Mouse (Mus musculus) cerebellum, adult (tissue): ENCODE measurements around the gene Gsap.
"Not testable (repeated sequence)": the region's sequence is repeated elsewhere in the genome, so short reads cannot be mapped to it uniquely, and the experiment has no call there.

Experiments used
- ATAC-seq: cut with Nextera tagmentation; 2 replicates; pipeline ENCODE4 v1.9.2; 2017; ENCODE audit warnings: mild to moderate bottlenecking, moderate library complexity, mixed read lengths; ENCODE audit not compliant: insufficient number of reproducible peaks, low FRiP score, low TSS enrichment

Gsap gene

DNA sequence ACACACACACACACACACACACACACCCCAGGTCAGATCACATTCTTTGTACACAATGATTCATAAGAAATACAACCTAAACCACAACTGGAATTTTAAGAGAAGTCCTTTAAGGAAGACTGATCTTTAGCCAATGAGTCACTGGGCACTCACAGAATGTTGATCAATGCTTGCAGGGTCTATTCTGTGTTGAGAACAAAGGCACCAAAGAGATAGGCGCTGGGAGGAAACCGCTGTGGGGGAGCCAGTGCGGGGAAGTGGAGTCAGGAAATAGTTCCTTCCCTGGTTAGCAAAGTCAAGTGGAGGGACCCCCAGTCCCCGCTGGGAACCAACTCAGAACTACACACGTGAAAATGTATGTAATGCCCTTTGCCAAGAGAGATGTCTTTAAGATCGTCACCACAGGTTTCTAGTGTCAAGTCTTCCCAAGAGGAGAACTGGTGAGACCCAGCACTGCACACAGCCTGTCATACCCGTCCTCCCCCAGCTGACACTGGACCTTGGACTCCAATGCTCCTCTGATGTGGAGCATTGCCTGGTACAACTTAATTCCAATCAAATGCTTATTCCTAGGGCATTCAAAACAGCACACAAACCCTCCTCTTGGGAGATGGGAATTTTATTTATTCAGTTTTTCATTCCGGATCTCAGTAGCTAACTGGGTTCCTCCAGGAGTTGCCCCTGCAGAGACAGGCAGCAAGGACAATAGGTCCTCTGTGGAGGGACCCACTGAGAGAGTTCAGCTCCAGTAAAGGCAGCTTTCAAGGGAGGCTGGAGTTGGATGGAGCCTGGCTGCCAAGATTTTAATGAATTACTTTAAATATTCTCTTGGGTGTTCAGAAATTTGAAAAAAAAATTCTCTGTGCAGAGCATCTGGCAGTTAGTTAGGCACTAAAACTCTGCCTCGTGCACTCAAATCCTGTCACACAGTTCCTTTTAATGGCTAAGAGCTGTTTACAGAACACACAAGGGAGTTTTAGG lies 10.6 kb upstream of the Gsap start:
- no peak for ATAC-seq

DNA sequence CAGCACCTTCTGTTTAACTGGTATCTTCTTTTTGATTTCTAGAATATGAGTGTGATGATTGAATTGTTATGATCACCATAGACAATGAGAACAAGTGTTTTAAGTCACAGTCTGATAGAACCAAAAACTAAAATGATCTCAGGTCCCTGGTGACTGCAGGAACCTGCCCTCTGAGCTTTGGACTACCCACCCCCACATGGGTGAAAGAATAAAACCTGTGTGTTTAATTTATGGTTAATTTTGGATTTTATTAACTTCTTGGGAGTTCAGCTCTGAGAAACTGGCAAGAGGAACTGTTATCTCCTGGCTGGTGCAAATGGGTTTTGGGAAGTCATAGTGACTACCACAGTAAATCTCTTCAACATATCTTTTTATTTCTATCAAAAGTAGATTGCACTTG lies 6.6 kb upstream of the Gsap start:
- no peak for ATAC-seq

DNA sequence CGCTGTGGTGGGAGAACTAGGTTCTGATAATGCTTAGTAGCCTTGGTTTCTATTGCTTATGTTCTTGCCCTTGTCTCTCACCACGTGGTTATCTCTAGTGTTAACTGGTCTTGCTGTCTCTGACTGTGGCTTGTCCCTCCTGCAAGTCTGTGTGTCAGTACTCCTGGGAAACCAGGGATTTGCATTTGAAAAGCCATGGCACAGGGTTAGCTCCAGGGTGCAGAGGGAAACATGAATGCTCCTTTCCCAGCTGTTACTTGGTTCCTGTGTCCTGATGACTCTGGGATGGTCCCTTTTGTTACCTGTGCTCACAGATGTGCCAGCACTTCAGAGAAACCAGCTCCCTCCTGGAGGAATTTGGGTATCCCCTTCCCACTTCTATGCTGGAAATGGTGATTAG lies 3.0 kb upstream of the Gsap start:
- ATAC-seq, result not testable (repeated sequence)

DNA sequence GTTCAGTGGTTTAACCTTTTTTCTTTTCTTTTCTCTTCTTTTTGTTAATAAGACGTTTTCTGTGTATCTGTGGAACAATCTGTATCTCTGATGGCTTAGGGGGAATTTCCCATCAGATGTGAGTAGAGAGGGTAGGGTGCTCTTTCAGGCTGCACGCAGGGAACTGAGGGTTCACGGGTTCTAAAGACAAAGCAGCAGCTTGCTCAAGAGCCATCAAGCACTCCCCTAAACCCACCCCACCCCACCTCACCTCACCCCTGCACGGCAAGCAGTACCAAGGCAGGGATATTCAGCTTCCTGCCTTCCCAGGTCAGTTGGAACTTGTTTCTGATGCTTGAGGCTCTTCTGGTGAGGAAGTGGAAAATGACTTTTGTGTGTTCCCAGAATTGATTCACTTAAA lies 766 bp downstream of the Gsap start:
- no peak for ATAC-seq

DNA sequence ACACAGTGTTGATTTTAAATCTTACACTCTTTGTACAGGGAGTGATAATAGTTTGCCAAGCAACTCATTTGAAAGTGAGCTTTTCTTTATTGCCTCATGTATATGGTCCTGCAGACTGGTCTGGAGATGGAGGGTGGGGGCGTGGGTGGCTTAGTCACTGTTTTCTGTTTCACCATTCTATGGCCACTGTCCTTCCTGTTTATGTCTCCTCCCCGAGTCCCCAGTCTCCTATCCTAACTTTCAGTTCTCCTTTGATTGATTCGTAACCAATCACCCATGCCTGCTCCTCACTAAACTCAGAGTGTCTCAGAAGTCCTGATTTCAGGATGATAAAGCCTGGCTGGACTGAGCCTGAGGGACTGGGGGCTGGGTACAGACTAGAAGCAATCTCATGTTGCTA lies 2.4 kb downstream of the Gsap start:
- ATAC-seq, result no peak

DNA sequence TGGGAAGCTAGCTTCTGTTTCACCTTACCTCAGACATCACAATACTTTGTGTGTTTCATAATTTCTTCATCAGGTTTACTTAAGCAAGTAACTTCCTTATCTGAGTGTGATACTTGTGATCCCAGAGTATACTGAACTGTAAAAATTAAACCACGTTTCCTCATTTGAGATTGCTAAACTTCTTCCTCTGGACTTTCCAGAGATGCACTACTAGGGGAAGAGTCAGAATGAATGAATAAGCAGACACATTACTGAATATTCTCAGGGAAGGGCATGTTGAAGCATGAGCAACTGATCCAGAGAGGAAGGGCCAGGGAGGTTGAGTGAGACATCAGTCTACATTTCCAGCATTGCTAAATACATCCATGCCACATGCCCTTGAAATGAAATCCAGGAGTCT lies 3.0 kb downstream of the Gsap start:
- ATAC-seq, result no peak

DNA sequence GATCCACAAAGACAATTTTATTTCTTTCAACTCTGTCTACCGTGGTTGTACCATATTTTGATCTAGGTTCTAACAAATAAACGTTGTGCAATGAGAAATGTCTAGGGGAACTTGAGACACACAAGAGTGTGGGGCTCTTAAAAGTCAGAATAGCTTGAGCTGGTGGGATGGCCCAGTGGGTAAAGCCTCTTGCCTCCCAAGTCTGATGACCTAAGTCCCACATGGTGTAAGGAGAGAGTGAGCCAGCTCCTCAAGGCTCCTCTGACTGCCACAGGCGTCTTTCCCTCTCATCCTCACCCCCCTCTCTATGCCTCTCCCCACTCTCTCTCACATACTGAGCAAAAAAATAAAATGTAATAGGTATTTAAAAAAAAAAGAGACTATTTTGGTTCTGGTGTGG lies 3.4 kb downstream of the Gsap start:
- no peak for ATAC-seq

DNA sequence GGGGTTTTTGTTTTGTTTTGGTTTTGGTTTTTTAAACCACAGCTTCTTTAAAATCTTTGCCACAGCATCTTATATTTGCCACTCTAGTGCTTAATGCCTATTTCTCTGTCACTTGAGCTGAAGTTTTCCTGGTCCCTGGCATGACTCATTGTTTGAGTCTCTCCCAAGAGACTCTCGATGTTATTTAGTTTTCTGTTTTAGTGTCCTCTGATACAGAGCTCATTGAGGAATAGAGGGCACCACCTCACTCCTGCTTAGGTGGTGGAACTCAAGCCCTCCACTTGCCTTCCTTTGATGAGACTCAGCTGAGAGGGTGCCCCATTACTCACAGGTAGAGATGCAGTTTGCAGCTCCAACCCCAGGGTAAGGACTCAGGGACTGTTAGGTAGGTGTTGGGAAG lies 17.4 kb downstream of the Gsap start:
- ATAC-seq, result no peak

DNA sequence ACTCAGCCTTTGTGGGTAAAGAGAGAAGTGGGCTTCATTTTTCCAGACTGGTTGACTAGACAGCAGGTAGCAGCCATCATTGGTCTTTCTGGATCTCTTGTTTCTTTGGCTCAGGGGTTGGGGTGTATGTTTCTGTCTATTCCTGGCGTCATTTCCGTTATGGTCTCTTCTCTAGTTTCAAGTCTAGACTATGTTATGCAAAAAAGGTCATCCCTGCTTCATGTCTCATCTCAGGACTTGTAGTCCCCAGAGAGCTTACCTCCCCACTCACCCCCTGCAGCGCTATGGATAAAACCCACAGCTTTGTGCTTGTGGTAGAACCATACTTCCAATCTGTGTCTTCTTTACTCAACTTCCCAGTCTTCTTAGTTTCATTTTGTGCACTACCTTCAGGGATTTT lies 18.1 kb downstream of the Gsap start:
- no peak for ATAC-seq

DNA sequence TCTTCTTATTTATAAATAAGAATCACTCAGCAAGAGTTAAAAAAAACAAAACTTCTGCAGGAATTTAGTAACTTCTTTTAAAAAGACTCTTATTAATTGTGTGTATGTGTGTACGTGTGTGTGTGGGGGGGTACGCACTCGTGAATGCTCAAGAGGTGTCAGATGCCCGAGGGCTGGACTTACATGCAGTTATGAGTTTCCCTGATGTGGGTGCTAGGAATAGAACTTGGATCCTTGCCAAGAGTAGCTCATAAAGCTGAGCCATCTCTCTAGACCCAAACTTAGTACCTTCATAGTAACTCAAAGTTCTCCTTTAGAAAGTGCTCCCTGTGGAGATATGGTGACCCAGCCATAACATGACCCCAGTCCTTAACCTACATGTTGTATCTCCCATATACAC lies 20.0 kb downstream of the Gsap start:
- ATAC-seq, result no peak

DNA sequence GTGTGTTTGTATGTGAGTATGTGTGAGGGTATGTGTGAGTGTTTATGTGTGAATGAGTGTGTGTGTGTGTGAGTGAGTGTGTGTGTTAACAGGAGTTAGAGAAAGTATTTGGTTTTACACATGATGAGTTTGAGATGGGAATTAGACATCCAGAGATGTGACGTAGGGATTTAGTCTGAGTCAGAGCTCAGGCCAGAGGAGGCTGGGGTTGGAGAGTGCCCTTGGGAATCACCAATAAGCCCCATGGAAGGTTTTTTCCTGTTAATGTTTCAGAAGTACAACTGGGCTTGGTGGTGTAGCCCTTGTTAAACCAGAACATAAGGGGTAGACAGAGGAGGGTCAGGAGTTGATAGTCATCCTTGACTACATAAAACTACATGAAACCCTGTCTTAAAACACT lies 25.4 kb downstream of the Gsap start:
- ATAC-seq, result no peak

DNA sequence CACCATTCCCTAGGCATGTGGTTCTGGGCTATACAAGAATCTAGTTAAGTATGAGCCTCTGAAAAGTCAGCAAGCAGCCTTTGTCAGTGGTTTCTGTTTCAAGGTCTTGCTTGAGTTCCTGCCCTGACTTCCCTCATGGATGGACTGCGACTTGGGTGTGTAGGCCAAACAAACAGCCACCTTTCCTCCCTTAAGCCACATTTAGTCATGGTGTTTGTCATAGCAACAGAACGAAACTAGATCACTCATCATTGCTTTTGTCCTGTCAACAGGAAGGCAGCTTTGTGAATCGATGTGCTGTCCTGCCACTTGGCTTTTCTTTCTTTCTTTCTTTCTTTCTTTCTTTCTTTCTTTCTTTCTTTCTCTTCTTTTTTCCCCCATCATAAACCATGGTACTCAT lies 26.9 kb downstream of the Gsap start:
- ATAC-seq, result no peak

DNA sequence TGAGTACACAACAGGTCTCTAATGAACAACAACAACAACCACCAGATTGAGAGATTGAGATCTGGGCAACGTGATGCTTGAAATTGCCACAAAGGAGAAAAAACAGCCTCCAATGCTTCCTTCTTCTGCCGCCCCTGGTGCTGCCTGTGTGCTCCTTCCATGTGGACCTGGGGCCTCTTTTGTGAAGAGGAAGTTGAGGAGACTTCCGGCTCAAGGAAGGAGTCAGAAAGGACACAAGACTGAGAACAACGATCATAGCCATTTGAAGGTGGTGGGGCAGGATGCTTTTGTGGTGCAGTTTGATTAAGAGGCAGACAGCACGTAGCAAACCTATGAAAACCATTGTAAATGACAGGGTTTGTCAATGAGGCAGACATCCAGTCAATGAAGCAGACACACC lies 27.7 kb downstream of the Gsap start:
- ATAC-seq, result no peak

DNA sequence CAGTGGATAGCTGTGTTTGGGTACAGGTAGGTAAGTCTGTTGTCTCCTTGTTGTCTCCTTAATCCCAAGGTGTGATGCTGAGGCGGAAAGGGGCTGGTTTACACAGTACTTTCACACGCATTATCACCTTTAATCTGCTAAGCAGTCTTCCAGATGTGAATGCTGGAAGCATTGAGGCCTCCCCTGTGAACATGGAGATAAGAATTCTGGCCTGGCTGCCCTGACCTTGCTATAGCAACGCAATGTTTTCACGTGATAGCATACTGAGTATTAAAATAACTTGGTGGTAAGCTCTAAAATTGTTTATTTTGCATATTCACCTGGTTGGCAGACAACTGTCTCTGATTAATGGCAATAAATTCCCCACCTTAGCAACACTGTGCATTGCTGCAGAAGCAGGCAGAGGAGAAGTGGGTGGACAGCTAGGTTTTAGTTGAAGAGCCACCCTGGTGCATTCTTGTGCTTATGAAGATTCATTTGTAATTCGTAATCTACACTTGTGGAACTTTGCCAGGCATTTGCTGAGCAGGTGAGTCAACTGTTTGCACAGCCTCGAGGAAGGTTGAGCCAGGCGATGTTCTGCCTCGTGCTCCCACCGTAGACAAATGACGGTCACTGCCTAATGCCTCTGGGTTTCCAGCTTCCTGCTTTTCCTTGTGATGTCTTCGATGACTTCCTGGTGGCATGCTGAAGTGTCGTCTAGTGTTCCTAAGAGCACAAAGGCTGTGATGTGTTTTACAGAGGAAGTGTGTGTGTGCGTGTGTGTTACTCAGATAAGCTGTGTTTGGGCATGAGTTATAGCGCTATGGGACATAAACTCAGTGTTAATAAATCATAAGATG lies 31.6 kb downstream of the Gsap start:
- no peak for ATAC-seq

DNA sequence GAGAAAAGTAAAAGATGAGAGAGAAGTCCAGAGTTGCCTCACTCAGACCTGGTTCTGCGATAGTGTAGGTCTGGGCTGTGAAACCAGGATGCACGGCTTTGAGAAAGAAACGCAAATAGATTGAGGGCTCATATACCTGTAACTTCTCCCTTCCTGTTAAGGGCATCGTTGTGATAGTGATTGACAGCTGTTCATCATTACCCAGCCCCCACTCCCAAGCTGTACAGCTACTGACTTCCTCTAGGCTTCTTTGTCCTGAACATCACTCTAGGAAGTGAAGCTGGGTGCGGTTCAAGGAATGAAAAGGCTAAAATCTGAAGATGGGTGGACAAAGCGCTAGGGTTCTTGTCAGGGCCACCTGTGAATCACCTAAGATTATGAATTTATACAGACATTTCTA lies 46.8 kb downstream of the Gsap start:
- no peak for ATAC-seq

DNA sequence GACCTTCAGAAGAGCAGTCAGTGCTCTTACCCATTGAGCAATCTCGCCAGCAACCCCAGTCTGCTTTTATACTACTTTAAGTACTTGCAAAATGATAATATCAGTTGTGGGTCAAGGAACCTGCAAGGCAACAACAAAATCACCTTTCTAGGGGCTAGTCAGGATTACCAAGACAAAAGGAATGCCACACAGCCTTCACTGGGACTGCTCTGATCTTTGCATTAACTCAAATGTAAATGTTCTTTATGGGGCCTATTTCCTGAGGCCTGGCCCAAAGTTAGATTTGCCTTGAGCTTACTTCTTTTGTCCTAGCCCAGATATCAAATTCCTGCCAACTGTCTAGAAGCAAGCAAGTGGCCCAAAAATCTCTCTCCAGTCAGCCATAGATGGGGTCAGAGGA lies 58.5 kb downstream of the Gsap start:
- no peak for ATAC-seq

DNA sequence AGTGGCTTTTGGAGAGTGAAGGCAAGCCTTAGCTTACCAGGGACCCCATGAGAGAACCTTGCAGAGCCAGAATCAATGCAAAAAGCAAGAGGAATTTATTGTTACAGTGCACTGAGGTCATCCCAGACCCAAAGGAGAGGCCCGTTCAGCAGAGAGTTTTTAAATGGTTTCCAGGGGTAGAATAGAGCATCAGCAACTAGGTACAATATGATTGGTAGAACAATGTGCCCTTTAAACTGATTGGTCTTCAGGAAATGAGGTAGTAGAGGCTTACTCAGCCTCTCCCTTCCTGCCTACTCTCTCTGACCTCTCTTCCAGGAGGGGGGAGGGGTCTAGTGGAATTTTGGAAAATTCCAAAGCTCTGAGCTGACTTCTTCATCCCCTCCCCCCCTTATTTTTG lies 59.2 kb downstream of the Gsap start:
- ATAC-seq, result no peak

DNA sequence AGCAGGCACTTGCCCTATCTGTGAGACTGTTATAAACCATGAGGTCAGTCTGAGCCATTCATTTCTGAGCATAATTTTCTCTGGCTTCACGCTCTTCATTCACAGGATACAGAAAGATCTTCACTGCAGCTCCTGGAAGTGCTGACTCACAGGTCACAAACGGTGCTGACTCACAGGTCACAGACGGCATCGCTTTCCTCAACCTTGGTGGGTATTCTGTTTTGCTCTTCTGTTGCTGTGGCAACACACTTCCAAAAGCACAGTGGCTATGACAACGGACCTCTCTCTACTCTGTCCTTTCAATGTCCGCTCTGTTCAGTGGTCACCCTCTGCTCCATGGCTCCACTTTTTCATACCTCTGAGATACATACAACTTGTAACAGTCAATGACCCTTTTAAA lies 60.7 kb downstream of the Gsap start:
- ATAC-seq, result no peak

DNA sequence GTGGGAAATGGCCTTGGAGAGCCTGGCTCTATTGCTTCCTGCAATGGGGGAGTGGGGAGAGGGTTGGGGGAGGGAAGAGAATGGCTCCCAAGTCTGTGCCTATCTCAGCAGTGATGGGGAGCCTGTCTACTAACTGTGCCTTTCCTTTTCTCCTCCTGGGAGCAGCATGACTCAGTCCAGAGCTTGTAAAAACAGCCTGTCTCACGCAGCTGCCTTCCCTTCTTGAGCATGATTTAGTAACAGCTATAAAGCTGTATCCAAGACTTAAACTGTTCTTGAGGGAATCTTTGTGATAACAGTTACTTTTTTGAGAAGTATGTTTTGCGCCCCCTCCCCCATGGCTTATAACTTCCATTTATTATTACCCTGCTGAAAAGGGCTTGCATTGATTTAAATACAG lies 61.9 kb downstream of the Gsap start:
- ATAC-seq, result no peak

DNA sequence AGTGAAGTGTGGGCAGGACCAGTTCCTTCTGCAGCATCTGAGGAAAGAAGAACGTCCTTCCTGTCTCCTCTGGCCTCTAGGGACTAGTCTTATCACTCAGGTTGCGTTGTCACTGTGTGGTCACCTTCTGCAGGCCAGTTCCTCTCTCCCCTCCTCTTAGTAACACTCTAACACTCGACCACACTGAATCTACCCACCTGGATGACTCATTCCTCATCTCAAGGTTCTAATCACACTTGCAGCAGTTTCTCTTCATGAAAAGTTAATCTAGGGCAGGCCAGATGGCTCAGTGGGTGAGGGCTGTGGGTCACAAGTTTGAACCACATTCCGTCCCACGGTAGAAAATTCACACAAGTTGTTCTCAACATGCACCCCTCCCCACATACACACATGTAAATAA lies 62.8 kb downstream of the Gsap start:
- no peak for ATAC-seq

DNA sequence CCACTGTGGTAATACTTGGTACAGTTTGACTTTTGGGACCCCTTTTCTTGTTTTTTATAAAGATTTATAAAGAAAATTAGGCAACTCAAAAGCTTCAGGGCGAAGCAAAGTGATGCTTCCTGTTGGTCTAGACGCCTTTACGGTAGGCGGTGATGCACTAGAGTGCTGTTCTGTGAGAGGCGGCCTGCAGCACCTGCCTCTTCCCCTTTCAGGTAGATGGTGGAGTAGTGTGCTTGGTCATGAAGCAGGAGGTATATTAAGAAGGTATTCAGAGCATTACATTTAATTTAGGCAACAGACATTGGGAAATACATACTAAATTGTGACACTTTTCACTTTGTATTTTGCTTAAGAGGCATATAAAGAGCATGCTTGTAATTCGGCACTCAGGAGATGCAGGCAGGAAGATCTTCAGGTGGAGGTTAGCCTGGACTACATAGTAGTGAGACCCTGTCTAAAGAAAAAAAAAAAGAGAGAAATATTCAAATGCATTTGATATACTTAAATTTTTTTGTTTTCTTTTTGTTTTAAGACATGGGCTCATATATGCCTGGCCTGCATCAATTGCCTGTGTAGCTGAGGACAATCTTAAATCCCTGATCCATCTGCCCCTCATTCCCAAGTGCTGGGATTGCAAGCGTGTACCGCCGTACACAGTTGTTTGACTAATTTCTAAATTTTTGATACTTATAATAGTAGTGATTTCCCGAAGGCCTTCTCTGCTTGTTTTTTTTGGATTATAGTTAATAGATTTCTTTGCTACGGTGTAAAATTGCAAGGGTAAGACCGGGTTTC lies 68.9 kb downstream of the Gsap start:
- no peak for ATAC-seq
